Mouse (Mus musculus) right cerebral cortex, postnatal 10 days (tissue): ENCODE results near the gene Cbx1.

Source experiments
- DNase-seq, 2 experiments: peaks; one replicate each; pipeline ENCODE4 v3.0.0; 2021; ENCODE audit warnings: low spot score in 2 of 2

Gene Cbx1

GRCm38 (mm10) chr11:96788871-96789795, at the start of gene Cbx1:
Cbx1 (plus strand) TSS chr11:96789127.
- DNase-seq: peak; percentile 94

GRCm38 (mm10) chr11:96740796-96741195, 48.1 kb upstream of the Cbx1 start:
- DNase-seq: no peak

GRCm38 (mm10) chr11:96741995-96742394, 46.9 kb upstream of the Cbx1 start:
- DNase-seq: peak; percentile 41 to 60

- DNase-seq: no peak
Observed at GRCm38 (mm10) chr11:96743000-96743399, 45.9 kb upstream of the Cbx1 start.

- no peak for DNase-seq
Observed at GRCm38 (mm10) chr11:96743891-96744290, 45.0 kb upstream of the Cbx1 start.

- no peak for DNase-seq
Observed at GRCm38 (mm10) chr11:96746648-96747047, 42.3 kb upstream of the Cbx1 start.

GRCm38 (mm10) chr11:96747555-96747954, 41.4 kb upstream of the Cbx1 start:
- DNase-seq: no peak

GRCm38 (mm10) chr11:96755298-96755697, 33.6 kb upstream of the Cbx1 start:
- DNase-seq: no peak

GRCm38 (mm10) chr11:96757421-96757820, 31.5 kb upstream of the Cbx1 start:
- DNase-seq: no peak

GRCm38 (mm10) chr11:96758402-96758801, 30.5 kb upstream of the Cbx1 start:
- no peak for DNase-seq

GRCm38 (mm10) chr11:96760042-96760441, 28.9 kb upstream of the Cbx1 start:
- DNase-seq: no peak

- DNase-seq: no peak
Observed at GRCm38 (mm10) chr11:96761984-96762383, 26.9 kb upstream of the Cbx1 start.

- DNase-seq: peak; percentile 61 to 65
Observed at GRCm38 (mm10) chr11:96762742-96763470, 26.0 kb upstream of the Cbx1 start.

- no peak for DNase-seq
Observed at GRCm38 (mm10) chr11:96764511-96765350, 24.2 kb upstream of the Cbx1 start.

- DNase-seq: no peak
Observed at GRCm38 (mm10) chr11:96765645-96766044, 23.3 kb upstream of the Cbx1 start.

- no peak for DNase-seq
Observed at GRCm38 (mm10) chr11:96766555-96766954, 22.4 kb upstream of the Cbx1 start.

GRCm38 (mm10) chr11:96767096-96767495, 21.8 kb upstream of the Cbx1 start:
- DNase-seq: no peak

- DNase-seq: no peak
Observed at GRCm38 (mm10) chr11:96768240-96768639, 20.7 kb upstream of the Cbx1 start.

- DNase-seq: no peak
Observed at GRCm38 (mm10) chr11:96771274-96771975, 17.5 kb upstream of the Cbx1 start.

- DNase-seq: no peak
Observed at GRCm38 (mm10) chr11:96772413-96772812, 16.5 kb upstream of the Cbx1 start.

- DNase-seq: no peak
Observed at GRCm38 (mm10) chr11:96774536-96774935, 14.4 kb upstream of the Cbx1 start.
